Comparison of ENCODE assay signal across 11 mouse cellular contexts in the genomic region with DNA sequence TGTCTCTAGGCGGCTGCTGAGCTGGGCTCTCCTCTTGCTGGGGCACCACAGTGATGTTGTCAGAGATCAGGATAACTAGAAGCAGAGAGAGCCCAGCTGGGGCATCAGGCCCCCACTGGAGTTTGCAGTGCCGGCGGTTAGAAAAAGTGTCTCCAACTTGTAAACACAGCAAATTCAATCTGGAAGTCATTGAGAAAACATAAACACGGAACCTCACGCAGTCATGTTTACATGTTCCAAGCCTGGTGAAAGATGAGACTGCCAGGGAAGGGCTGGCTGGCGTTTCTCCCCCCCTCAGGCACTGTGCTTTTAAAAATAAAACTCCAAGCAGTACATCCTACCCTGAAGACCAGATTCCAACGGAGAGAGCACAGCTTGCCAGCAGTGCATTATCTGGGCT. TPM values are rescaled to one million over a fixed set of nuclear protein-coding genes. Genes with fewer than 3 reads are reported as not detected.
DNase-seq lines count a peak whose midpoint lies in the region; ATAC-seq lines count a peak whose summit lies in the region.
"Had no signal": no experiment of that assay in that cellular context is flagged by ENCODE, and none has a peak within 500 bp of the region (broad histone marks: within the 10 kb centered on the region; RNA-seq: fewer than 3 reads in every experiment).

No protein-coding gene starts in this region.

- no peak for DNase-seq in heart, adult 11 months
- peak; percentile 21 for DNase-seq in brain, adult 2 months (ENCODE audit: low read depth, low spot score)
- peak; percentile 28 for DNase-seq in fibroblast of lung, adult 2 months (ENCODE audit: low read depth)
- no peak for DNase-seq in frontal cortex, postnatal 25 days (ENCODE audit: low spot score in 2 of 2)
- no peak for DNase-seq in right cerebral cortex, postnatal 25 days
- DNase-seq in cerebellum, postnatal 14 days, result no peak
- DNase-seq: thymus, postnatal 14 days had no signal

- 15% methylated on average over 7 of the region's 7 CpGs for WGBS in heart, embryonic 14.5 days
- 11% methylated on average over 7 of the region's 7 CpGs for WGBS in lung, embryonic 16.5 days

- H3K36me3 ChIP-seq in heart, embryonic 14.5 days (ENCODE audit: control insufficient read depth, insufficient read depth, low read length), result no peaks in the 10 kb centered on the region
- no peaks in the 10 kb centered on the region for H3K36me3 ChIP-seq in lung, embryonic 16.5 days (ENCODE audit: control insufficient read depth, insufficient read depth, low read length)

- H3K4me3 ChIP-seq in heart, embryonic 14.5 days (ENCODE audit: control insufficient read depth in 1 of 2, insufficient read depth in 1 of 2, low read depth in 1 of 2, low read length in 2 of 2), result no peak overlapping the region
- H3K4me3 ChIP-seq in lung, embryonic 16.5 days (ENCODE audit: low read length), result no peak overlapping the region

- no peak for ATAC-seq in heart, embryonic 14.5 days (ENCODE audit: insufficient number of reproducible peaks, insufficient read depth, low FRiP score, low read depth)
- ATAC-seq in lung, embryonic 16.5 days (ENCODE audit: low read depth), result peak; percentile 91
- ATAC-seq: CD4-positive, CD25-positive, alpha-beta regulatory T cell, adult 4 months had no signal

- H3K27ac ChIP-seq in heart, embryonic 14.5 days (replicated peaks in 1 of 2; ENCODE audit: control insufficient read depth in 1 of 2, insufficient read depth in 1 of 2, low read depth in 2 of 2, low read length in 2 of 2), result no peak overlapping the region
- peak overlapping the region; percentile 85 for H3K27ac ChIP-seq in lung, embryonic 16.5 days (ENCODE audit: low read length)
- H3K27ac ChIP-seq: macrophage had no signal

- peak overlapping the region; percentile 2; the same call in 1 of the 2 replicates for H3K4me2 ChIP-seq in heart, embryonic 14.5 days (ENCODE audit: low read length)
- H3K4me2 ChIP-seq in lung, embryonic 16.5 days (ENCODE audit: low read depth, low read length), result peak overlapping the region; percentile 25

- peaks cover 9 to 14% of the 10 kb centered on the region in 2 experiments for H3K4me1 ChIP-seq in heart, embryonic 14.5 days (ENCODE audit: control insufficient read depth in 2 of 2, insufficient read depth in 2 of 2, low read length in 2 of 2)
- peaks cover 13% of the 10 kb centered on the region for H3K4me1 ChIP-seq in lung, embryonic 16.5 days (replicated peaks; ENCODE audit: control insufficient read depth, insufficient read depth, low read length)

- H3K9me3 ChIP-seq in heart, embryonic 14.5 days (ENCODE audit: control insufficient read depth, low read length), result no peaks in the 10 kb centered on the region
- H3K9me3 ChIP-seq in lung, embryonic 16.5 days (ENCODE audit: control insufficient read depth, low read length), result no peaks in the 10 kb centered on the region

- no peak overlapping the region for H3K9ac ChIP-seq in heart, embryonic 14.5 days (ENCODE audit: low read length)
- H3K9ac ChIP-seq in lung, embryonic 16.5 days (ENCODE audit: low read length), result peak overlapping the region; percentile 42

- no peaks in the 10 kb centered on the region for H3K27me3 ChIP-seq in heart, embryonic 14.5 days (ENCODE audit: control insufficient read depth, insufficient read depth, low read length)
- no peaks in the 10 kb centered on the region for H3K27me3 ChIP-seq in lung, embryonic 16.5 days (ENCODE audit: control insufficient read depth, insufficient read depth, low read depth, low read length)

RNA-seq across cellular contexts. Expression of a gene that starts 32.3 kb away (rescaled TPM):
- 23.1 and 25.4 TPM in 2 replicates for polyA plus RNA-seq in heart, embryonic 14.5 days (2014; fragmentation: Nextera tagmentation; extraction: Ambion mirVana)
- polyA plus RNA-seq in lung, embryonic 16.5 days (2015; fragmentation: Nextera tagmentation; extraction: Ambion mirVana), result 37.1 and 40.7 TPM in 2 replicates
- polyA plus RNA-seq: macrophage had no signal

Comparison
In these comparisons a context has a peak if more than half of its experiments do, and no peak if none do; other contexts are left out.
1. DNase-seq: peak in brain, adult 2 months (single experiment) and fibroblast of lung, adult 2 months (single experiment); none in heart, adult 11 months (single experiment), frontal cortex, postnatal 25 days (0 of 2), right cerebral cortex, postnatal 25 days (single experiment) and cerebellum, postnatal 14 days (0 of 2).